Mouse (Mus musculus) C2C12 (cell line): ENCODE data around the gene Mtx1.

Source experiments
- CTCF ChIP-seq: IDR thresholded peaks from one replicate; pipeline ENCODE4 v1.5.1; 2011; ENCODE audit not compliant: control insufficient read depth, insufficient read depth, insufficient read length
- MAX ChIP-seq: IDR thresholded peaks from one replicate; pipeline ENCODE4 v1.6.1; 2011; ENCODE audit warnings: mild to moderate bottlenecking, control low read depth
- MYOD1 ChIP-seq: IDR thresholded peaks from one replicate; pipeline ENCODE4 v1.6.1; 2011; ENCODE audit warnings: low read depth; ENCODE audit not compliant: control insufficient read depth, insufficient read length
- MYOG ChIP-seq: IDR thresholded peaks from one replicate; pipeline ENCODE4 v1.6.1; 2011; ENCODE audit not compliant: control insufficient read depth, insufficient read length; ENCODE audit errors: extremely low read depth

GRCm38 (mm10) chr3:89237682-89238081 is 10.8 kb upstream of the Mtx1 start:
- no peak for TF ChIP-seq CTCF
- no peak for TF ChIP-seq MAX
- TF ChIP-seq MYOG, result no peak
- TF ChIP-seq MYOD1, result no peak
